Mouse (Mus musculus) stomach, postnatal 0 days (tissue): ENCODE data around the gene Tnfsf13.

Source experiments
- CTCF ChIP-seq: IDR thresholded peaks from 2 replicates; pipeline ENCODE4 v1.5.1; 2016; ENCODE audit warnings: antibody characterized with exemption, low read depth, mild to moderate bottlenecking, moderate library complexity
- EP300 ChIP-seq: optimal IDR thresholded peaks from 2 replicates; pipeline ENCODE3; 2016; ENCODE audit warnings: antibody characterized with exemption

DNA sequence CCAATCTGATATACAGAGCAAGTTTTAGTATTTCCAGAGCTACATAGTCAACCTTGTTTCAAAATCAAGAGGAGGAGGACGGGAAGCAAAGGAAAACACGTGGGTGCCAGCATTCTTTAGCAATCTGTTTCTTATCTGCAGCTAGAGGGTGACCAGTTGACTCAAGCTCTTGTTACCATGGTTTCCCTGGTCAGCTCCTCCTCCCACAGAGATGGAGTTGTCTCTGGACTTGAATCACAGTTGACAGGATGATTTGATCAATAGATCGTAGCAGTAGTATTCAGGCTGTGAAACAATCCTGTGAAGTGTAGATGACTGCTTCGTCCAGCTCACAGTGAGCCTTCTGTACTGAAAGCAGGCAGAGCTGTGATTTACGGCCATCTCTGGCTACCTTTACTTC lies 30.3 kb upstream of the Tnfsf13 start:
- no peak for TF ChIP-seq CTCF
- no peak for TF ChIP-seq EP300
